Mouse (Mus musculus) forebrain, embryonic 16.5 days (tissue): ENCODE results near the gene Bclaf3. TPM values are rescaled to one million over a fixed set of nuclear protein-coding genes. Genes with fewer than 3 reads are reported as not detected.
"Not testable (repeated sequence)": the region's sequence is repeated elsewhere in the genome, so short reads cannot be mapped to it uniquely, and the experiment has no call there.

ENCODE experiments used
- ATAC-seq: fragments of 200-750 bp; cut with Nextera tagmentation; 2 replicates; pipeline ENCODE4 v1.8.0; 2017; ENCODE audit warnings: mild to moderate bottlenecking, moderate library complexity
- H3K27ac ChIP-seq: fragments of 300-500 bp; sonication (generic); 2 replicates; pipeline ENCODE4 v1.5.1; 2014; ENCODE audit warnings: low read length, control low read depth
- H3K27me3 ChIP-seq: fragments of 300-500 bp; sonication (generic); replicated peaks from 2 replicates; pipeline ENCODE4 v1.6.1; 2014; ENCODE audit warnings: low read length; ENCODE audit not compliant: control insufficient read depth, insufficient read depth
- H3K36me3 ChIP-seq: fragments of 300-500 bp; sonication (generic); 2 replicates; pipeline ENCODE4 v1.6.1; 2014; ENCODE audit not compliant: control insufficient read depth, insufficient read depth
- H3K4me1 ChIP-seq: fragments of 300-500 bp; sonication (generic); replicated peaks from 2 replicates; pipeline ENCODE4 v1.6.1; 2014; ENCODE audit warnings: low read length; ENCODE audit not compliant: control insufficient read depth, insufficient read depth
- H3K4me2 ChIP-seq: fragments of 300-500 bp; sonication (generic); 2 replicates; pipeline ENCODE4 v1.6.1; 2014; ENCODE audit warnings: mild to moderate bottlenecking, low read length, control low read depth
- H3K4me3 ChIP-seq: fragments of 300-500 bp; sonication (generic); replicated peaks from 2 replicates; pipeline ENCODE4 v1.5.1; 2014; ENCODE audit warnings: mild to moderate bottlenecking, low read length, control low read depth
- H3K9ac ChIP-seq: fragments of 300-500 bp; sonication (generic); replicated peaks from 2 replicates; pipeline ENCODE4 v1.6.1; 2014; ENCODE audit warnings: low read depth, low read length, control low read depth
- H3K9me3 ChIP-seq: fragments of 300-500 bp; sonication (generic); 2 replicates; pipeline ENCODE4 v1.6.1; 2016; ENCODE audit warnings: low read length; ENCODE audit not compliant: control insufficient read depth
- WGBS: fragments of 180-500 bp; shearing (Covaris S2); extraction: QIAGEN DNeasy Blood & Tissue Kit; methylation state at CpG from one replicate; pipeline ENCODE4 v1.1.7; 2014; 5-methylcytosine and 5-hydroxymethylcytosine counted together
- polyA plus RNA-seq: library from polyadenylated mRNA; unstranded; fragments of >200 nt; fragmentation: Nextera tagmentation; extraction: Ambion mirVana; gene quantifications from 2 replicates; pipeline ENCODE4 v1.2.1, GENCODE M21; 2015

Bclaf3 gene
- polyA plus RNA-seq = 31.4 and 34.5 TPM in 2 replicates

- no peak for ATAC-seq
- H3K27ac ChIP-seq = no peak within 1 kb of the TSS
- no peaks in the 10 kb centered on the region for H3K9me3 ChIP-seq
- H3K27me3 ChIP-seq = no peaks in the 10 kb centered on the region
- no peak within 1 kb of the TSS for H3K4me3 ChIP-seq
- no peaks in the 10 kb centered on the region for H3K36me3 ChIP-seq
- WGBS = 87% methylated on average over 6 of the region's 6 CpGs
- H3K4me2 ChIP-seq = no peak within 1 kb of the TSS
- H3K4me1 ChIP-seq = no peaks in the 10 kb centered on the region
- H3K9ac ChIP-seq = no peak within 1 kb of the TSS
These were observed at the start of gene Bclaf3 for GRCm38 (mm10) chrX:159526388-159526787. Gene Bclaf3, plus strand, starts transcription at chrX:159526688.

- H3K4me3 ChIP-seq, ATAC-seq, H3K27me3 ChIP-seq, H3K9me3 ChIP-seq, H3K4me2 ChIP-seq, H3K27ac ChIP-seq, H3K36me3 ChIP-seq, H3K4me1 ChIP-seq, H3K9ac ChIP-seq: not testable (repeated sequence)
- WGBS = 83% methylated on average over 4 of the region's 4 CpGs
These were observed 48.1 kb upstream of the Bclaf3 start for GRCm38 (mm10) chrX:159478243-159478940.

GRCm38 (mm10) chrX:159484247-159484646 lies 42.2 kb upstream of the Bclaf3 start:
- no peaks in the 10 kb centered on the region for H3K9me3 ChIP-seq
- no peak overlapping the region for H3K27ac ChIP-seq
- no peaks in the 10 kb centered on the region for H3K36me3 ChIP-seq
- no peaks in the 10 kb centered on the region for H3K4me1 ChIP-seq
- no peak overlapping the region for H3K4me3 ChIP-seq
- H3K4me2 ChIP-seq = no peak overlapping the region
- WGBS = 71% methylated on average over 1 of the region's 1 CpGs
- no peaks in the 10 kb centered on the region for H3K27me3 ChIP-seq
- no peak for ATAC-seq
- H3K9ac ChIP-seq = no peak overlapping the region

- no peak overlapping the region for H3K4me2 ChIP-seq
- H3K36me3 ChIP-seq = no peaks in the 10 kb centered on the region
- no peak for ATAC-seq
- H3K9ac ChIP-seq = no peak overlapping the region
- H3K4me3 ChIP-seq = no peak overlapping the region
- no peaks in the 10 kb centered on the region for H3K4me1 ChIP-seq
- no peak overlapping the region for H3K27ac ChIP-seq
- WGBS = 68% methylated on average over 2 of the region's 2 CpGs
- no peaks in the 10 kb centered on the region for H3K9me3 ChIP-seq
- H3K27me3 ChIP-seq = no peaks in the 10 kb centered on the region
These were observed 23.3 kb upstream of the Bclaf3 start for GRCm38 (mm10) chrX:159503181-159503580.

- no peaks in the 10 kb centered on the region for H3K27me3 ChIP-seq
- no peaks in the 10 kb centered on the region for H3K36me3 ChIP-seq
- no peak overlapping the region for H3K4me3 ChIP-seq
- no peaks in the 10 kb centered on the region for H3K9me3 ChIP-seq
- no peak overlapping the region for H3K9ac ChIP-seq
- WGBS = 56% methylated on average over 19 of the region's 19 CpGs
- H3K4me1 ChIP-seq = no peaks in the 10 kb centered on the region
- no peak for ATAC-seq
- no peak overlapping the region for H3K27ac ChIP-seq
- no peak overlapping the region for H3K4me2 ChIP-seq
These were observed 18.0 kb upstream of the Bclaf3 start for GRCm38 (mm10) chrX:159508331-159509036.

- no peaks in the 10 kb centered on the region for H3K36me3 ChIP-seq
- H3K4me3 ChIP-seq = no peak overlapping the region
- ATAC-seq = no peak
- no peaks in the 10 kb centered on the region for H3K27me3 ChIP-seq
- no peak overlapping the region for H3K9ac ChIP-seq
- H3K9me3 ChIP-seq = no peaks in the 10 kb centered on the region
- no peak overlapping the region for H3K27ac ChIP-seq
- no peaks in the 10 kb centered on the region for H3K4me1 ChIP-seq
- H3K4me2 ChIP-seq = no peak overlapping the region
- 75% methylated on average over 4 of the region's 4 CpGs for WGBS
These were observed 17.4 kb upstream of the Bclaf3 start for GRCm38 (mm10) chrX:159509042-159509441.

GRCm38 (mm10) chrX:159509847-159510715 lies 16.4 kb upstream of the Bclaf3 start:
- H3K9ac ChIP-seq = no peak overlapping the region
- ATAC-seq = no peak
- WGBS = 86% methylated on average over 19 of the region's 19 CpGs
- H3K36me3 ChIP-seq = no peaks in the 10 kb centered on the region
- H3K27me3 ChIP-seq = no peaks in the 10 kb centered on the region
- H3K4me1 ChIP-seq = no peaks in the 10 kb centered on the region
- no peak overlapping the region for H3K4me3 ChIP-seq
- H3K9me3 ChIP-seq = no peaks in the 10 kb centered on the region
- no peak overlapping the region for H3K4me2 ChIP-seq
- no peak overlapping the region for H3K27ac ChIP-seq

GRCm38 (mm10) chrX:159510716-159511051 lies 15.8 kb upstream of the Bclaf3 start:
- H3K4me2 ChIP-seq = no peak overlapping the region
- 81% methylated on average over 9 of the region's 9 CpGs for WGBS
- no peaks in the 10 kb centered on the region for H3K36me3 ChIP-seq
- no peaks in the 10 kb centered on the region for H3K9me3 ChIP-seq
- H3K9ac ChIP-seq = no peak overlapping the region
- no peaks in the 10 kb centered on the region for H3K4me1 ChIP-seq
- ATAC-seq = no peak
- no peak overlapping the region for H3K27ac ChIP-seq
- no peaks in the 10 kb centered on the region for H3K27me3 ChIP-seq
- H3K4me3 ChIP-seq = no peak overlapping the region

GRCm38 (mm10) chrX:159515599-159515998 lies 10.9 kb upstream of the Bclaf3 start:
- H3K4me3 ChIP-seq = no peak overlapping the region
- H3K36me3 ChIP-seq = no peaks in the 10 kb centered on the region
- H3K27me3 ChIP-seq = no peaks in the 10 kb centered on the region; the same call in 1 of the 2 replicates
- no peaks in the 10 kb centered on the region for H3K9me3 ChIP-seq
- no peaks in the 10 kb centered on the region for H3K4me1 ChIP-seq
- 91% methylated on average over 6 of the region's 6 CpGs for WGBS
- no peak for ATAC-seq
- no peak overlapping the region for H3K27ac ChIP-seq
- no peak overlapping the region for H3K9ac ChIP-seq
- no peak overlapping the region for H3K4me2 ChIP-seq
